Mouse (Mus musculus): Measurements from ENCODE around the gene Rab1a. TPM values are rescaled to one million over a fixed set of nuclear protein-coding genes. Genes with fewer than 3 reads are reported as not detected.
"Not testable (repeated sequence)": the region's sequence is repeated elsewhere in the genome, so short reads cannot be mapped to it uniquely, and the experiment has no call there.

Rab1a gene
- 146 and 165 TPM in 2 replicates for total RNA-seq (2021)
- long read RNA-seq, experiment 1, transcript Rab1a-201 (6 exons, 2,827 nt): major isoform, 171 of 180 reads
- long read RNA-seq, experiment 1, partial matches to known transcripts: 4 of 180 reads
- long read RNA-seq, experiment 1, other reads (novel, unspliced or antisense): 5 of 180 reads
- long read RNA-seq, experiment 2, transcript Rab1a-201 (6 exons, 2,827 nt): major isoform, 120 of 131 reads
- long read RNA-seq, experiment 2, partial matches to known transcripts: 5 of 131 reads
- long read RNA-seq, experiment 2, other reads (novel, unspliced or antisense): 6 of 131 reads

- DNase-seq: peak; percentile 100
These were observed at the start of gene Rab1a for GRCm38 (mm10) chr11:20200713-20201575. Rab1a (plus strand) TSS chr11:20201432.

GRCm38 (mm10) chr11:20152107-20152901, 48.9 kb upstream of the Rab1a start:
- DNase-seq: no peak

DNA sequence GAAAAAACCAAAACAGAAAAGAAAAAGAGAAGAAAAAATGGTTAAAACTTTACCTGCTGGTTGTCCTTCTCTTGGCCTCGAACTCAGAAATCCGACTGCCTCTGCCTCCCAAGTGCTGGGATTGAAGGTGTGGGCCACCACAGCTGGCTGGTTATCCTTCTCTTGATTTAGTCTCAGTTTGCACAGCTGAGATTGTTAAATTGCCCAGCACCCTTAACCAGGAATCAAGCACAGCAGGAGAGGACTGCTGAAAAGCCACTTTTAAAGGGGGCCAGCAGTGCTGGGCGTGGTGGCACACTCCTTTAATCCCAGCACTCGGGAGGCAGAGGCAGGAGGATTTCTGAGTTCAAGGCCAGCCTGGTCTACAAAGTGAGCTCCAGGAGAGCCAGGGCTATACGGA, 47.7 kb upstream of the Rab1a start:
- not testable (repeated sequence) for DNase-seq

- no peak for DNase-seq
These were observed 42.4 kb upstream of the Rab1a start for GRCm38 (mm10) chr11:20158879-20159278.

GRCm38 (mm10) chr11:20164979-20165867, 36.0 kb upstream of the Rab1a start:
- DNase-seq: no peak

DNA sequence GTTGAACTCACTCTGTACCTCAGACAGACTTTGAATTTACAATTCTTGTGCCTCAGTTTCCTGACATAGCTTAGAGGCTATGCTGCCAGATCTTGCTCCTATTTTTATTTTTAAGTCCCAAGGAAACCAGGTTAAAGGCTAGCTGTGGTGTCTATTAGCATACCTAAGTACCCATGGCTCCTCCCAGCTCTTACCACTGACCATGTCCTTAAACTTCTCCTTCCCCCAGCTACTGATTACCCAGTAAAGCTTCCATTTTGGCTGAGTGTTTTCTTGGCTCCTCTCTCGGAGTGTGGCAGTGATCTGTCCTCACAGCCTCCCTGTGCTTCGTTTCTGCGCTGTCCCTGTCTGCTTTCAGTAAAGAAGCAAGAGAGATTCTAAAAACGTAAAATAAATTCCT, 35.2 kb upstream of the Rab1a start:
- peak; percentile 28 for DNase-seq

DNA sequence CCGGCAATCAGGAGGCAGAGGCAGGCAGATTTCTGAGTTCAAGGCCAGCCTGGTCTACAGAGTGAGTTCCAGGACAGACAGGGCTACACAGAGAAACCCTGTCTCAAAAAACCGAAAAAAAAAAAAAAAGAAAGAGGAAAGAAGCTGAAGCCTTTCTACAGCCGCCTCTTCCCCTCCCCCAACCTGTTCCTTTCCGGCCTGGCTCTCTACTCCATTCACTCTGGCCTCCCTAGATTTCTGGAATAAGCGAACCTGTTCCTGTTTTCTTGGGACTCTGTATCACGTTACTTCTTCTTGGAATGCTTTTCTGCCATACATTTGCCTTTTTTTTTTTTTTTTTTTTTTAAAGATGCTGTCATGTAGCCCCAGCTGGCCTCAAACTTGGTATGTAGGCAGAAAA, 34.8 kb upstream of the Rab1a start:
- not testable (repeated sequence) for DNase-seq

GRCm38 (mm10) chr11:20168972-20169371, 32.3 kb upstream of the Rab1a start:
- no peak for DNase-seq

- DNase-seq: no peak
These were observed 14.0 kb upstream of the Rab1a start for GRCm38 (mm10) chr11:20187271-20187670.

GRCm38 (mm10) chr11:20193100-20193736, 8.0 kb upstream of the Rab1a start:
- DNase-seq: no peak

DNA sequence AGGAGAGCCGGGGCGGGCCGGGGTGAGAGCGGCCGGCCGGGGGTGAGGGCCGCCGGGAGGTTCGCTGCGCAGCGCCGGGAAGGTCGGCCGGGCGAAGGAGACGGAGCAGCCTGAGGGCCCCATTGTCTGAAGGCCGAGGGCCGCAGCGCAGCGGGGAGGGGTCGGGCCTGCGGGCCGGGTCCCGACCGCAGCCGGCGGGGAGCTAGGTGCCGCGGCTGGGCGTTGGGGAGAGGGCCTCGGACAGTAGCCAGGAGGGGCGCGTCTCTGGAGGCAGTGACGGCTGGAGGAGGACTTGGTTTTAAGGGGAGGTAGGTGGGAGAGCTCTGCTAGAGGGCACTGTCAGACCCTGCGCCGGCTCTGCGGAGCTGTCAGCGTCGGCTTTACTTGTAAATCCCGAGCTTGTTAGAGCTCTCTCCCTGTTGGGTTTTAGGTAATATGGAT, 449 bp downstream of the Rab1a start:
- peak; percentile 72 for DNase-seq

- no peak for DNase-seq
These were observed 1.2 kb downstream of the Rab1a start for GRCm38 (mm10) chr11:20202299-20203011.

DNA sequence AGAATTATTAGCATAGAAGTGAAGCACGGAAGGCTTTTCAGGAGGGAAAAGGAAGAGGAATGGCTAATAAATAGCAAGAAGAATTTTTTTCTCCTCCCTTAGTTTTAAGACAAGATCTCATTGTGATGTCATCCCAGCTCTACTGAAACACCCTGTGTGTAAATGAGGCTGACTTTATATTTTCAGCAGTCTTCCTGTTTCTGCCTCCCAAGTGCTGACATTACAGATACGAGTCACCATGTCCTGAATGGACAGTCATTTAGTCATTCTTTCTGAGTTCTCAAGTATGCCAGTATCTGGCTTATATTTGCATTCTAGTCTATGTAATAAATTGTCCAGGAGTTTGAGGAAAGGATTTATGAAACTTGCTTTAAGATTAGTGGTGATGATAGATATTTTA, 3.1 kb downstream of the Rab1a start:
- no peak for DNase-seq

- DNase-seq: no peak
These were observed 3.7 kb downstream of the Rab1a start for GRCm38 (mm10) chr11:20204870-20205446.

DNA sequence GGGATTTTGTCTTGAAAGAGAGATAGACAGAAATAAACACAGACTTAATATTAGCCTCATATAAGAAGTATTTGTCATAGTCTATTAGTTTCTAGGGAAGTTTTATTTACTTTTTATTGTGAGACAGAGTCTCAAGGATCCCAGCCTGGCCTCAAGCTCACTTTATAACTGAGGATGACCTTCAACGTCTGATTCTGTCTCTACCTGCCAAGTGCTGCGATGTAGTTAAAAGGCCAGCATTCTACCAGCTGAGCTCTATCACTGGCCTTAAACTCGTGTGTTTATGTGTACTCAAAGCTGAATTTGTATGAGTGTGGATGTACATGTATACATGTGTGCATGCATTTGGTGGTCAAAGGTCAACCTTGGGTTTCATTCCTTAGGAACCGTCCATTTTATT, 4.3 kb downstream of the Rab1a start:
- DNase-seq: peak; percentile 30

DNA sequence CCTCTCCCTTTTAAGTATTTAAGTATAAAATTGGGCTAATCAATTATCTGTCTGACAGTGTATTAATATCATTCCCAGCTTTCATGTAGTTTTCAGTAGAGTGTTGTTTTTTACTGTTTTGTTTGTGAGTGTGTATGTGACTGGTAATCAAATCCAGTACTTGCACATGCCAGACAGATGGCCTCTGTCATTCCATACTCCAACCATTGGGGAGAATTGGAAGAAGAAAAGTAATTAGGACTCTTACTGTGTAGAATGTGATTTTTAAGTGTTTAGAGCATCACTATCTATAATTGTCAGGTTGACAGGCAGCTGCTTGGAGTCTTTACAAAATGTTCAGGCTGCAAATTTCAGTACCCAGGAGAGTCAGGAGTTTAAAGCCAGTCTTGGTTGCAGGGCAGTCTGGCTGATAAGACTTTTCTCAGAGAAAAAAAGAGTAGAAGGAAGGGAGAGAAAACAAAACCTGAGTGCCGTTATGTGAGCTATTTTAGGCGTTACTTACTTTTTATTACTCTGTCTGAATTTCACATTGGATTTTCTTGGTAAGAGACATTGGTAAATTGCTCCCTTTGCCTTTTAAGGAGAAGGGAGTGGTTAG, 5.5 kb downstream of the Rab1a start:
- DNase-seq: no peak

DNA sequence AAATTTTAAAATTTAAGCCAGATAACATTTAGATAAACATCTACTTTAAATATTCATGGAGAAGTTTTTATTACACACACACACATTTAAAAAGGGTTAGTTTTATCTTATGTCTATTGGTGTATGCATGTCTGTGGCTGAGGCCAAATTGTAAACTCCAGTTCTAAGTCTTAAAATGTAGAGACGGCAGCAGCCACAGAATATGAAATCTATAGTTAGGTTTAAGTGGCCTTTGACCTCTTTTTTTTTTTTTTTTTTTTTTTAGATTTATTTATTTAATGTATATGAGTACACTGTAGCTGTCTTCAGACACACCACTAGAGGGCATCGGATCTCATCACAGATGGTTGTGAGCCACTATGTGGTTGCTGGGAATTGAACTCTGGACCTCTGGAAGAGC, 6.4 kb downstream of the Rab1a start:
- DNase-seq: no peak

DNA sequence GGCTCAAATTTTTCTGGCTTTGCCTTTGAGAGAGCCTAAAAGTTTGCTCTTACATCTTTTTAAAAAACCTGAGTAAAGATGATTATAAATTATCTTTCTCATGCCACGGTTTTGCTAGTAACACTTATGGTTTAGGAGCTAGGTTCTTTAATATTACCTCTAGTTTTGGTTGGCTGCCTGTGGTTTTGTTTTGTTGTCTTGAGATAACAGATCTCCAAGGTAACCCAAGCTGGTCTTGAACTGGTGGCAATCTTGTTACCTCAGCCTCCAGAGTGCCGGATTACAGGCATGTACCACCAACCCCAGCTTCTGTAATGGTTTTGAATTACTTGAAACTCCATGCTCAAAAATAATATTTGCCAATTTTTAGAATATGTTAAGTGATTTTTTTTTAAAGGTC, 10.6 kb downstream of the Rab1a start:
- DNase-seq: no peak

DNA sequence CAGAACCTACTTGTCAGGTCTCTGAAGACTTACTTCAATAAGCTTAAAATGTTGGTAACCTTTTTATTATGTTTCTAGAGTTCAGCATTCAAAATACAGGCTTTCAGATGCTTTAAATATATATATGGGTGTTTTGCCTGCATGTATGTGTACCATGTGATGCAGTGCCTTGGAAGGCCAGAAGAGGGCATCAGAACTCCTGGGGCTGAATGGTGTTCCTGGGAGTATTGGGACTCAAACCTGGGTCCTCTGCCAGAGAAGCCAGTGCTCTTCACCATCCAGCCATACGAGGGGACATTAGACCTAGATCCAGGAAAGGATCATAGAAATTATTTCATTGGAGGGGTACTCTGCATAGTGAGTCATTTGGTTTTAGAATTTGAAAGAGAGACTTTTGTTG, 13.5 kb downstream of the Rab1a start:
- peak; percentile 34 for DNase-seq

GRCm38 (mm10) chr11:20216415-20216814, 15.2 kb downstream of the Rab1a start:
- DNase-seq: no peak

Measured in adrenal gland, postnatal 14 days (tissue).